Mouse (Mus musculus) stomach, embryonic 16.5 days (tissue): ENCODE results near the gene Atp8a1. TPM values are rescaled to one million over a fixed set of nuclear protein-coding genes. Genes with fewer than 3 reads are reported as not detected.

Experiments
- ATAC-seq: fragments of 200-750 bp; cut with Nextera tagmentation; 2 replicates; pipeline ENCODE4 v1.8.0; 2017; ENCODE audit warnings: moderate number of reproducible peaks, moderate TSS enrichment; ENCODE audit not compliant: insufficient read depth, low FRiP score
- H3K27ac ChIP-seq: fragments of 300-500 bp; sonication (generic); 2 replicates; pipeline ENCODE4 v1.5.1; 2014; ENCODE audit warnings: low read length
- H3K27me3 ChIP-seq: fragments of 300-500 bp; sonication (generic); 2 replicates; pipeline ENCODE4 v1.6.1; 2014; ENCODE audit warnings: low read length, control low read depth, mixed read lengths; ENCODE audit not compliant: control insufficient read depth, insufficient read depth
- H3K36me3 ChIP-seq: fragments of 300-500 bp; sonication (generic); 2 replicates; pipeline ENCODE4 v1.6.1; 2014; ENCODE audit warnings: low read length; ENCODE audit not compliant: control insufficient read depth, insufficient read depth
- H3K4me1 ChIP-seq: fragments of 300-500 bp; sonication (generic); 2 replicates; pipeline ENCODE4 v1.6.1; 2014; ENCODE audit warnings: low read length, control low read depth, mixed read lengths; ENCODE audit not compliant: control insufficient read depth, insufficient read depth
- H3K4me2 ChIP-seq: fragments of 300-500 bp; sonication (generic); 2 replicates; pipeline ENCODE4 v1.6.1; 2014; ENCODE audit warnings: low read depth, low read length, mixed read lengths
- H3K4me3 ChIP-seq: fragments of 300-500 bp; sonication (generic); replicated peaks from 2 replicates; pipeline ENCODE4 v1.5.1; 2014; ENCODE audit warnings: mild to moderate bottlenecking, low read length
- H3K9ac ChIP-seq: fragments of 300-500 bp; sonication (generic); 2 replicates; pipeline ENCODE4 v1.6.1; 2014; ENCODE audit warnings: low read length
- H3K9me3 ChIP-seq: fragments of 300-500 bp; sonication (generic); replicated peaks from 2 replicates; pipeline ENCODE4 v1.6.1; 2016; ENCODE audit warnings: low read length, control low read depth; ENCODE audit not compliant: control insufficient read depth
- WGBS: fragments of 180-500 bp; shearing (Covaris S2); extraction: QIAGEN DNeasy Blood & Tissue Kit; methylation state at CpG from one replicate; pipeline ENCODE4 v1.1.7; 2014; 5-methylcytosine and 5-hydroxymethylcytosine counted together
- polyA plus RNA-seq: library from polyadenylated mRNA; unstranded; fragments of >200 nt; fragmentation: Nextera tagmentation; extraction: Ambion mirVana; gene quantifications from 2 replicates; pipeline ENCODE4 v1.2.1, GENCODE M21; 2015

The Atp8a1 gene
- polyA plus RNA-seq, 1 experiment from 2014 or later: 10.4 TPM

DNA sequence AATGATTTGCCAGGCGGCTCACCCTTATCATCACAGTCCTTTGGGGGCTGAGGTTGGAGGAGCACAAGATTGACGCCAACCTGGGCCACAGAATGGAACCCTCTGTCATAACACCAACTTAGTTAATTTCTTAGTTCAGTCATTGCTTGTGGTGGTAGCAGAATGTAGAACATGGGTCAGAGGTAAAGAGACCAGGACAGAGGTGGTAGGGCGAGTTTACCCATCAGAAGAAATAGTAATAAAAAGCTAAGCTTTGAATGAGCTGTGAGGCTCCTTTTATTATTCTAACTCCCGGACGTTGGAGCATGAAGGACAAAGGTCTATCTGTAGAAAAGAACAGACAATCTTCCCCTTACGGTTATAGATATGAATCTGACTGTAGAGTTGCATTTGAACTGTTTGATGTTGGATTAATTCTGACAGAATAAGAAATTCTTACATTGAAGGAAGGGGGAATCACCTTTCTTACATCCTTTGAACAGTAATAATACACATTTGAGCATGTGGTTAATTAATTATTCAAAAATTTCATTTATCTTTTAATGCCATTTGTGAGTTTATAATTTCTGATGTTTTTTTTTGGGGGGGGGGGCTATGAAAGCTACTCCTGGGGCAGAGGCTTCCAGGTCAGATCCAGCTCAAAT, 7.9 kb upstream of the Atp8a1 start:
- 65% methylated on average over 6 of the region's 6 CpGs for WGBS
- Histone ChIP-seq H3K4me2 (no peak overlapping the region), H3K9ac (no peak overlapping the region), H3K4me3 (no peak overlapping the region), H3K36me3 (no peaks in the 10 kb centered on the region), H3K4me1 (no peaks in the 10 kb centered on the region), H3K27me3 (no peaks in the 10 kb centered on the region), H3K27ac (no peak overlapping the region), H3K9me3 (no peaks in the 10 kb centered on the region)
- ATAC-seq: no peak

DNA sequence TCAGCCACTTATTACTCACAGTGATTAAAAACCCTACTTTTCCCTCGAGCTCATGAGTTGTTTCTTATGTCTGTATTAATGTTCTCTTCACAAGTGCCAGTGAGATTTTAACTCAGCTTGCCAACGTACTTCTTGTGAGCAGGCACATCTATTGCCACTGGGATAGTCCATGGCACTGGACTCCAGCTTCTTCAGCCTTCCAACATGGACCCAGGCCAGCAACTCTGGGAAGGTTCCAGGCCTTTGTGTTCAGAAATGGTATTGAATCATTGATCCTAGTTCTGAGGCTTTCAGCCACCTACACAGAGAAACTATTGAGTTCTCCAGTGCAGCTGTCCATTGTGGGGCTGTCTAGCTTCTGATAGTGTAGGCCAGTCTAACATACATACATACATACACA, 5.6 kb upstream of the Atp8a1 start:
- 77% methylated on average over 2 of the region's 2 CpGs for WGBS
- Histone ChIP-seq H3K27ac (no peak overlapping the region), H3K4me2 (no peak overlapping the region), H3K9me3 (no peaks in the 10 kb centered on the region), H3K36me3 (no peaks in the 10 kb centered on the region), H3K9ac (no peak overlapping the region), H3K4me3 (no peak overlapping the region), H3K4me1 (0 out of 2 replicates have a peak, but pooled peaks cover 2% of the 10 kb centered on the region), H3K27me3 (no peaks in the 10 kb centered on the region)
- no peak for ATAC-seq

DNA sequence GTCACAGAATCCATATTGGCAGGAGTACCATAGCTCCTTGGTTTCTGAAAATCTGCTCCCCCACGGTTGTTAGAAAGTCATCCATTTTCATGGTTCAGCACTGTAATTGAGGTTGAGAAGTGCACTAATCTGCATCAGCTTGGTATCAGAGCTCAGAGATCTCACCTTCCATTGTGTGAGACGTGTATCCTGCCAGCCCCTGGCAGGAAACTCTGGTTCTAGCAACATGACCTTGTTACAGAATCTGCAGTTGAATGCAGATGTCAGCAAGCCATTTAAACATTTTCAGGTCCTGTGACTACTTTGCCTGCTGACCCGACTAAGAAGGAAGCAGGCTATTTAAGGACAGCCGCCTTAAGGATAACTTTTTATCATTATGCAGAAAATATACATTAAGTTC, 2.2 kb upstream of the Atp8a1 start:
- 0 out of 2 replicates have a peak, but pooled peaks cover 3% of the 10 kb centered on the region for H3K4me1 ChIP-seq
- no peaks in the 10 kb centered on the region for H3K36me3 ChIP-seq
- no peak overlapping the region for H3K9ac ChIP-seq
- H3K27me3 ChIP-seq: 0 out of 2 replicates have a peak, but pooled peaks cover 3% of the 10 kb centered on the region
- no peak overlapping the region for H3K27ac ChIP-seq
- ATAC-seq: no peak
- H3K4me3 ChIP-seq: no peak overlapping the region
- no peak overlapping the region for H3K4me2 ChIP-seq
- H3K9me3 ChIP-seq: no peaks in the 10 kb centered on the region
- 67% methylated on average over 4 of the region's 4 CpGs for WGBS

DNA sequence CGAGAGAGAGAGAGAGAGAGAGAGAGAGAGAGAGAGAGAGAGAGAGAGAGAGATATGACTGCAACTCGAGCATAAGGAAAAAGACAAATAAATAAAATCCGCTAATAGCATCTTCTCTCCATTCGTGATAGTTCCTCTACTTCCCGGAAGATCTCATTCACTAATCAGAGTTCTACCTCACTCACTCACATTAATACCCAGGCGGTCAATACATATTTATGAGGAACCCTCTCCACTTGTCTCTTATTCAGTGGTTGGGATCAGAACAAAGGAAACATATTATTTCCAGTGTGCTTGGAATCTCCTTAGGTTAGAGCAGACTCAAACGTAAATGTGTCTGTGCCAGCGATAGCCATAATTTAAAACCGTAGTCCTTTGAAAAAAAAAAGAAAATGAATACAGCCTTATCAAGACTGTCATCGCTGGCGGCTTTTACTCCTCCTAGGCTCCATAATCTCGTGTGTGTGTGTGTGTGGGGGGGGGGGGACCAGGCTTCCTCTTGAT, 1.3 kb upstream of the Atp8a1 start:
- H3K36me3 ChIP-seq: no peaks in the 10 kb centered on the region
- H3K4me3 ChIP-seq: no peak overlapping the region
- peak overlapping the region; percentile 89; the same call in 1 of the 2 replicates for H3K4me2 ChIP-seq
- no peaks in the 10 kb centered on the region for H3K9me3 ChIP-seq
- 0 out of 2 replicates have a peak, but pooled peaks cover 3% of the 10 kb centered on the region for H3K4me1 ChIP-seq
- ATAC-seq: no peak
- H3K27ac ChIP-seq: no peak overlapping the region
- 58% methylated on average over 12 of the region's 12 CpGs for WGBS
- H3K9ac ChIP-seq: no peak overlapping the region
- H3K27me3 ChIP-seq: 0 out of 2 replicates have a peak, but pooled peaks cover 3% of the 10 kb centered on the region

DNA sequence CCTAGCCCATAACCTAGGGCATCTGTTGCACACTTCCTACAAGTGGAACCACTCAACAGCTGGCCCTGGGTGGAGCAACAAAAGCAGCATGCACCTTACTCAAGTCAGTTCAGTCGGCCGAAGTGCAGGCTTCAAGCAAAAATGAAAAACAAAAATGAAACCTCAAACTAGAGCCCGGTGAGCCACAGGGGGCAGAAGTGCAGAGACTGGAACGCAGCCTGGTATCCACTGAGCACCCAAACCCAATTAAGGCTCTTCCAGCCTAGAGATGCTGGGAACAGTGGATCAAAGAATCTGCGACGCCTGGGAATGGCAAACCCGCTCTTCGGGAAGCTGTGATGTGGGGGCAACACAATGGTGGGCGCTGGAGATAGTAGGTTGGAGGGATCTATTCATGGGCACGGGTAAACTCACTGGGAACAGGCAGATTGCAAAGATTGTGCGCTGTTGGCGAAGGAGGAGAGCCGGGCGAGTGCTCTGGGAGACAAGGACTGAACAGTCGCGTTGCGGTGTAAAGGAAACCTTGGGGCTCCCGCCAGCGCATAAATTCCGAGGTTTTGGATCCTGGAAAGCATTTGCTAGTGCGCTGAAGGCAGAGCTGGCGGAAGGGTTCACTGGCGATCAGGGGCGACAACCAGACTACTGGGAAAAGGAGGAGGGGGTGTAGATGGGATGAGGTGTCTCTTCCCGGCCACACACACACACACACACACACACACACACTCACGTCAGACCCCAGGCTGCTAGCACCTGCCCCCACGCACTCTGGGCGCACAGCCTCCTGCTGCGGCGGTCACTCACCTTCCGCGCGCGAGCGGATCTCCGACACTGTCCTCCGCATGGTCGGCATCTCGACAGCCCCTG, 641 bp downstream of the Atp8a1 start:
- H3K27ac ChIP-seq: no peak overlapping the region
- H3K9ac ChIP-seq: peak overlapping the region; percentile 79
- ATAC-seq: no peak; the same call in 1 of the 2 replicates
- under 1% methylated on average over 39 of the region's 39 CpGs for WGBS
- H3K9me3 ChIP-seq: no peaks in the 10 kb centered on the region
- H3K4me3 ChIP-seq: peak overlapping the region; percentile 87
- 0 out of 2 replicates have a peak, but pooled peaks cover 3% of the 10 kb centered on the region for H3K27me3 ChIP-seq
- peak overlapping the region; percentile 98 for H3K4me2 ChIP-seq
- peaks cover 9% of the 10 kb centered on the region; the same call in 1 of the 2 replicates for H3K4me1 ChIP-seq
- no peaks in the 10 kb centered on the region for H3K36me3 ChIP-seq

DNA sequence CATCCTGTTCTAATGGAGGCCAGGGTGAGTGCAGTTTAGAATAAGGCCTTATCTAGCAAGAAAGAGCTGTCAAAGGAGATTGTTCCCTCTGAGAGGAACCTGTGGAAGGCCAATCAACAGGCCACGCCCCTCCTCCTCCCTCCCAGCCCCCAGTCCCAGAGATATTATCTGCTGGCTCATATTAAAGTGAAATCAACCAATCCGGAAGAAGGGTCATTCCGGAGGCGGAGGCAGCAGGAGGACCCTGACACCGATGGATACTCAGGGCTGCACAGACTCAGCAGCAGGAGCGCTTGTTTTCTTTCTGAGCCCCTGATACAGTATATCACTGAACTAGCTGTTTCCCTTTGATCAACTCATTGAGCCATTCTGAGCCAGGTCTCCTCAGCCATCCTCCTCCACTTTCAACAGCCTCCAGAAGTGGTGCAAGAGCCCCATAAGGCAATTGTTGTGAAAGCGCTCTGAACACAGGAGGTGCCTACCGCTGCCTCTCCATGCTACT, 2.0 kb downstream of the Atp8a1 start:
- Histone ChIP-seq H3K36me3 (no peaks in the 10 kb centered on the region), H3K4me3 (peak overlapping the region; percentile 9; the same call in 1 of the 2 replicates), H3K4me1 (peaks cover 9% of the 10 kb centered on the region; the same call in 1 of the 2 replicates), H3K4me2 (peak overlapping the region; percentile 98), H3K27ac (no peak overlapping the region), H3K27me3 (0 out of 2 replicates have a peak, but pooled peaks cover 3% of the 10 kb centered on the region), H3K9ac (no peak overlapping the region), H3K9me3 (no peaks in the 10 kb centered on the region)
- ATAC-seq: no peak
- 15% methylated on average over 8 of the region's 8 CpGs for WGBS

DNA sequence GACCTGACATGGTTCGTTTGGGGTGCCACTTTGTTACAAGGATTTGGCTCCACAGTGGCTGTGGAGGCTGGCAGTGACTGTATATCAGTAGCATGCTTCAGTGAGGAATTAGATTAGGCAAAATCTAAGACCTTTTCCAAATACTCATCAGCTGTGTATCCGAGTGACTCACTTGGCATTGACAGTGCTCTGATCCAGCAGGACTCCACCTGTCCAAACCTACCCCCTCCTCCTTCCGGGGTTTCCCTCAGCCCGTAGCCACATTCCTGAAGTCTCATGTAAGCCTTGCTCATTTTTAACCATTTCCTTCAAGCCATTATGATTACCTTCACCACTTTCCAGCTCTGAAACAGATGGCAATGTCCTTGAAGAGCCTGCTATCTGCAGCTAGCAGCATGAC, 3.2 kb downstream of the Atp8a1 start:
- no peak for ATAC-seq

DNA sequence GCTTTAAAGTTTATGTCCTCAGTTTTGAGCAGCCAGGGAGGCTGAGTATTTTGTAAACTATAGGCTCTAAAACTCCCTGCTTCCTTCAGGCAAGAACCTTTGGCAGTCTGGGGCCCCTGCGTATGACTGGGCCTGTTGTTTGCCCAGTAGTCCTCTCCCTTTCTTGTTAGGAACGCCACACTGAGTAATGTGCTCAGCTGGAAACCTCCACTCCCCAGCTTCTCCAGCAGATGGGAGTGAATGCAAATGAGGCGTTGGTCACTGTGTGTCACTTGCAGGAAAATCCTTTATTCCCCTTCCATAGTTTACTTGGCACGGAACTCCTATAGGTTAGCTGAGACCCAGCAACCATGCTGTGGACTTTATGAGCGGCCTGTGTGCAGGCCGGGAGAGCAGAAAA, 4.9 kb downstream of the Atp8a1 start:
- no peak overlapping the region for H3K4me3 ChIP-seq
- peak overlapping the region; percentile 39; the same call in 1 of the 2 replicates for H3K27ac ChIP-seq
- no peak overlapping the region for H3K9ac ChIP-seq
- no peak overlapping the region for H3K4me2 ChIP-seq
- 40% methylated on average over 6 of the region's 6 CpGs for WGBS
- peak; percentile 41; the same call in 1 of the 2 replicates for ATAC-seq
- peaks cover 5% of the 10 kb centered on the region; the same call in 1 of the 2 replicates for H3K4me1 ChIP-seq
- 0 out of 2 replicates have a peak, but pooled peaks cover 3% of the 10 kb centered on the region for H3K27me3 ChIP-seq
- no peaks in the 10 kb centered on the region for H3K36me3 ChIP-seq
- no peaks in the 10 kb centered on the region for H3K9me3 ChIP-seq

More for the DNA sequence above, 3.2 kb downstream of the Atp8a1 start:
- H3K36me3 ChIP-seq: no peaks in the 10 kb centered on the region
- peaks cover 9% of the 10 kb centered on the region; the same call in 1 of the 2 replicates for H3K4me1 ChIP-seq
- no peak overlapping the region for H3K27ac ChIP-seq
- no peaks in the 10 kb centered on the region for H3K9me3 ChIP-seq
- no peak overlapping the region for H3K4me3 ChIP-seq
- no peak overlapping the region for H3K4me2 ChIP-seq
- H3K9ac ChIP-seq: no peak overlapping the region
- WGBS: 43% methylated on average over 4 of the region's 4 CpGs
- H3K27me3 ChIP-seq: 0 out of 2 replicates have a peak, but pooled peaks cover 3% of the 10 kb centered on the region
